17 mouse cellular contexts compared by ENCODE assay signal in genomic region chr12:100852370-100852769, GRCm38 (mm10). TPM values are rescaled to one million over a fixed set of nuclear protein-coding genes. Genes with fewer than 3 reads are reported as not detected.
A peak's percentile ranks its signal among the peaks of the same experiment; 100 is the strongest.
DNase-seq lines count a peak whose midpoint lies in the region; ATAC-seq lines count a peak whose summit lies in the region.
"Had no signal": no experiment of that assay in that cellular context is flagged by ENCODE, and none has a peak within 500 bp of the region (broad histone marks: within the 10 kb centered on the region; RNA-seq: fewer than 3 reads in every experiment).

No protein-coding gene starts in this region.

- DNase-seq in cerebellum, adult 9-10 months = peak; percentile 7
- DNase-seq in cerebellum, adult 8-10 months = no peak
- DNase-seq in kidney, adult 11 months = no peak
- no peak for DNase-seq in kidney, postnatal 4 days
- DNase-seq in adrenal gland, adult 8-10 months = no peak
- DNase-seq: adrenal gland, adult 2 months; adrenal gland, postnatal 14 days; adrenal gland, postnatal 36 days; cerebellum, adult 11-12 months; cerebellum, adult 2 months; cerebellum, postnatal 10 days; cerebellum, postnatal 36 days; forebrain, postnatal 0 days had no signal

- peak; percentile 72 for ATAC-seq in granulocyte monocyte progenitor cell, adult 5-6 weeks (replicated peaks; ENCODE audit: poor library complexity, severe bottlenecking)
- peak; percentile 64 for ATAC-seq in megakaryocyte, adult 5-6 weeks (ENCODE audit: poor library complexity, severe bottlenecking)
- ATAC-seq: forebrain, embryonic 13.5 days; forebrain, embryonic 15.5 days; forebrain, postnatal 0 days had no signal

RNA-seq across cellular contexts. Expression of gene Gpr68, which starts 55.6 kb away (rescaled TPM):
- 0.23 and 1.6 TPM in 2 replicates for total RNA-seq in granulocyte monocyte progenitor cell, adult 5-6 weeks (2014; fragmentation: Nextera tagmentation)
- 0.47 TPM in 1 of 2 replicates, not detected in the other for total RNA-seq in granulocyte monocyte progenitor cell, adult 5-6 weeks (2017)
- total RNA-seq in megakaryocyte, adult 5-6 weeks (2015) = 0.11 and 1.1 TPM in 2 replicates
- 0.49 and 0.77 TPM in 2 replicates for total RNA-seq in megakaryocyte, adult 5-6 weeks (2017)
- 1 to 10 TPM; 1.3 to 4.4 (median 2.1) TPM for total RNA-seq in adrenal gland, adult 8-10 months (2022)
